Mouse (Mus musculus): ENCODE measurements at regions not wholly inside any gene's neighbourhood (a gene's known extent, or its start where the extent isn't known, plus 50 kb on each side); places are given as distances from the start of the nearest gene placed in this dataset.

DNA sequence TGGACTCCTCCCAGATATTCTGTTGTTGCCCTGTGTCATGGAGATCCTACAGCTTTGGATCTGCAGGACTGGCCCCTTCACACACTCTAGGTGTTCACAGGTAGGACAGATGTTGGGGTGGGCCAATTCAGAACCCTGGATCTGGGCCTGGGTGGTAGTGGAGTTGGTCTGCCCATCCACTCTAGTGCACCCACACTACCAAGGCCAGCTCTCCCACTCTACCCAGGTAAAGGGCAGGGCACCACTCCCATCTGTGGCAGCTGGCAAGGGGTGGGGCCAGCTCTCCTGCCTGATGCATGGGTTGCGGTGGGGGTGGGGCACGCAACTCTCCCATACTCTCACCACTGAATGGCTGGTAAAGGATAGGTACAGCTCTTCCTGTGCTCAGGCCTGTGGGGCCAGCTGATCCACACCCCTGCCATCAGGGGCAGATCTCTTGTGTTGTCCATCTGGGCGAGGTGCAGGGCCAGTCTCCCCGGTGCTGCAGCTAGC lies 76.5 kb downstream of the Gja1 start:
- in situ Hi-C loops (cut with MboI, MseI) = no loop called here

DNA sequence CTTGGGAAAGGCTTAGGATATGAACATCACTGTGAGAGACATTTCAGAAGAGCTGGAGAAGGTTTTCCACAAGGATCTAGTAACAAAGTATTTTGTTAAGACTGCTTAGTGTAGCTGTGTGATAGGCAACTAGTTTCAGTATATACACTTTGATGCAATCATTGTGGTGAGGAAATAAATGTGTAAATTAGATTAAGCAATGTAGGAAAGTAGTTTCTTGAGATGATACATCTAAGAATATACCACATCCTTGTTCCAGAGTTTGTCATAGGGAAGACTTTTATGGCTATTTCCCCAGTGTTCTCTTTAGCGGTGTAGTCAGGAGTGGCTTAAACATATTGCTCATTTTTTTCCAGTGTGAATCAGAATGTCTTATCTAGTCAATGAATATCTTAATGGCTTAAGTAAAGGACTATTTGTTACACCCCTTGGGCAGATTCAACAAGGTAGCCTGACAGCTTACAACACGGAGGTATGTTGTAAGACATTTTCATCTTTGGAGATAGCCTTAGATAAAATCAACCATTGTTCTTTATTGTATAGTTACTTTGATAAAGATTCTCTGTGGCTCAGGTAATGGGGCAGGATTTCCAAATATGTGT lies 78.8 kb downstream of the Gja1 start:
- in situ Hi-C loops (cut with MboI, MseI) = no loop called here

DNA sequence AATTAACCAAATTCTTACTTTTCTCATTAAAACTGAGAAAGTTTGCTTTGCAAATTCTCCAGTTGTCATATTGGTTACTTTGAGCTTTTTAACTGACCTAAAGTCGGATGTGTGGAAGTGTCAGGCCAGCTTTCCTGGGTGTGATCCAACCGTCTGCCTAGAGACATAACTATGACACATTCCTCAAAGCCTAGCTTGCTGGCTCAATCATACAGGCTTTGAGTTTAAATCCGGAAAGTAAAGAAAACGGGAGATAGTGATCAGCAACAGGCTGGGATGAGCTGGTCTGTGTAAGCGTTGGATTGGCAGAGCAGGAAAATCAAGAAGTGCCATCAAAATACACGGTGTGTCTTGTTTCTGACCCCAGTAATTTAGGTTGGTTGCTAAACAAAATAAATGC lies 91.4 kb downstream of the Gja1 start:
- in situ Hi-C loops (cut with MboI, MseI) = no loop called here

DNA sequence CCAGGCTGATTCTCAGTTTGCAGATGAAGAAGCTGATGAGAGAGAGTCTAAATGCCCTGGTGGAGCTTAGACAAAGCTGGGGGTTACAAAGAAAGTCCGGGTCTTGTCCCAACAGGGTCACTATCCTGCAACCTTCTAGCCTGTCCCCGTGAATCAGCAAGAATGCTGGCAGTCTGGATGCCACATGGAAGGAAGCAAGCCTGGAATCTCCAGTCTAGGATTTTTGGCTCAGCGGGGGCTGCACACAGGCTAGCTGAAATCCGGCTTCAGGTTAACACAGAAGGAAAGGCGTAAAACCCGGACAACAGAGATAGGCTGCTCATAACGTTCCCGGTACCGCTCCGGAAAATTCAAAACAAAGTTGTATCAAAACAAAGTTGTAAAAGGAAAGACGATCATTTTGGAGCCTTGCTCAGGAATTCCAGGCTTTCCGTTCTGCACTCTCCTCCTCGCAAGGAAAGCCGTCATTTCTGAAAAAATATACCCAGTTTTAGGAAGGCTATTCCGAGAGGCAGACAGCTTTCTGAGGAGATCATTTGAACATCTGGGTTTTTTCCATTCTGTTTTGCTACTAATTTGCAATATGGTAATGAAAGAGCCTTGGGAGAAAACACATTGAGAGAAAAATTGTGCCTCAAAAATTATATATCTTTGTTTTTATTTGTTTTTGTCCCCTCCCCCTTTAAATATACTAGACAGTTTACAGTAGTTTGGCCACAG lies 92.0 kb downstream of the Gja1 start:
- in situ Hi-C loops (cut with MboI, MseI) = no loop called here

DNA sequence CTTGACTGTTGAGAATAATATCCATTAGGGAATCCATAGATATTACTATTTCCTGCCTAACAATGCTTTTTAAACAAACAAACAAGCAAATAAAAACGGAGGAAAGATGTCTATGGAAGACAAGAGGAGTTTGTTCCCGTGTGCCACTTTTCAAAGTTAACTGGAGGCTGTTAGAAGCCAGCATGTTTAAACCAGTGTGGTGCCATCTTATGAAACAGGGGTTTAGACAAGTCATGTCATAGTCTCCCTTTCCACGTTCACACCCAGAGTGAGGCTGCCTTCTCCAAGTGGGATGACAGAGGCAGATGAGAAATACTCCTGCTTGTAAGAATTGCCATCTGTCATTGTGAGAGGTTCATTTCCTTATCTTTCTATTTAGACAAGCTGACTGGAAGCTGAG lies 92.8 kb downstream of the Gja1 start:
- in situ Hi-C loops (cut with MboI, MseI) = no loop called here

DNA sequence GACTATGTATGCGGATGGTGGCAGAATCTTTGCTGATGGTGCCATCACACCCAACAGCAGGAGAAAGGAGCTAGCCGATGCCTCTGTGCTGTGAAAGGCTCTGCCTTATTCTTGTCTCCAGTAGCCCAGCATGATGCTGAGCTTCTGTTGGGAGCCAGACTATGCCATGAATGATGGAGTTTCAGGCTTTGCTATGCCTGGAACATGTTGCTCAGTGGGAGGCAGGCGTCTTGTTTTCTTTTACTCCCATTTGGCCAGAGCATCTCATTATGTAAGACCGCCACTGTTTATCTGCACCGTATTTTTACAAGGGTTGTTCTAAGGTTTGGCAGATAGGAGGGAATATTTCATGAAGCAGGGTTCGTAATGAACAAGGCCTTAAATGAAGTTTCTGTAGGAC lies 97.8 kb downstream of the Gja1 start:
- in situ Hi-C loops (cut with MboI, MseI) = loop anchor here (25.0 kb wide), 1 partner anchor 1337 kb away; no protein-coding TSS in a partner anchor

DNA sequence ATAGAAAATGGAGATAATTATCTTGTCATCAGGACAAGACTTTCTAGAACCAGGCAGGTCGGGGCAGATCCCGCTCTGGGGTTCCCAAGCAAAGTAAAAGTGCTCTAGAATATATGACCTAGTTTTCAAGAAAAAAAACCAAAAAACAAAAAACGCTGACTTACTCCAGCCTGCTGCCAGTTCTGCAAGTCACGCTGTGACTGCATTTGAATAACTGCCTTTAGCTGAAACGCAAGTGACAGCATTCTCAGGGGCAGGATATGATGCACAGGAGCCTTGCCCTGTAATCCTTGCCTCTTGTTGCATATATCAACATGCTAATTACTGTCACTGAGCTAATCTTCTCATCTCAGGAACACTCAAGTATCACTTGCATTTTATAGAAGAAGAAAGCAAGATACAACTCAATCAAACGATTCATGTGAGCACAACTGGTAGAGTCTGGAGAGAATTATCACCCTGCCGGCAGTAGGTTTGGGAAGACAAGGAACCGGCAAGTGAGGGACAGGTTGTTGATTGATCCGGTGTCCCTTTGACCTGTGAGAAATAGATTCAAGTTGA lies 105.1 kb downstream of the Gja1 start:
- in situ Hi-C loops (cut with MboI, MseI) = loop anchor here (5.0 to 25.0 kb wide), 2 partner anchors 85 to 1330 kb away; no protein-coding TSS in a partner anchor

DNA sequence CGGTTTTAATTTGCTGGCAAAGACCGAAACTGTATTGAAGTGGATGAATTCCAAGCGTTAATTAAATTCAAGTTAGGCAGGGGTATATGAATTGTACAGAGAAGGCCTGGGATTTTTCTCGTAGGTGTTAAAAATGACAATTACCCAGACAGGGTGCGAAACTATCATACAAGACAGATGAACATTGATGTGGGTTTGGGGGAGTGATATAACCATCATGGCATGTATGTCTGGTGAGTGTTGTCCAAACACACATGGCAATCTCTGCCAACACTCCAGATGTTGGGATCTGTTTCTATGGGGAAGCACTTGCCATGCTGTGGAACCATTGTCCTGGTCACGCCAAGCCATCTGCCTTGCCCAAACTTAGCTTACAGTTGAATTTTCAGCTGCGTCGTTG lies 107.8 kb downstream of the Gja1 start:
- in situ Hi-C loops (cut with MboI, MseI) = loop anchor here (5.0 to 25.0 kb wide), 2 partner anchors 88 to 1327 kb away; no protein-coding TSS in a partner anchor

DNA sequence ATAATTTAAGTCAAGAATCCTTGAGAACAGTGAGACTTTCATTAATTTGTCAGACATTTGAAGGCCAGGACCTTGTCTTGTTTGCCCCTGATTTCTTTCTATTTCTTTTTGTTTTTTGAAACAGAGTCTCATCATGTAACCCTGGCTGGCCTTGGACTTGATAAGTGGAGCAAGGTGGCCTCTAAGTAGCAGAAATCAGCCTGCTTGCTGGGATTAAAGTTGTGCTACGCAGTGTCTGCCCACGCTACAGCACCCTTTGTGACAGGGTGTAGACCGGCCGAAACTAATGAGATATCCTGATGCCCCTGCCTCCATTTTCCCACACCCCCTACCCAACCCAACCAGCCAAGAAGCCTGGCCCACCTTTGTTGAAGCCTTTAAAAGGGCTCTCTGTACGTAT lies 108.6 kb downstream of the Gja1 start:
- in situ Hi-C loops (cut with MboI, MseI) = loop anchor here (25.0 kb wide), 1 partner anchor 1327 kb away; no protein-coding TSS in a partner anchor

DNA sequence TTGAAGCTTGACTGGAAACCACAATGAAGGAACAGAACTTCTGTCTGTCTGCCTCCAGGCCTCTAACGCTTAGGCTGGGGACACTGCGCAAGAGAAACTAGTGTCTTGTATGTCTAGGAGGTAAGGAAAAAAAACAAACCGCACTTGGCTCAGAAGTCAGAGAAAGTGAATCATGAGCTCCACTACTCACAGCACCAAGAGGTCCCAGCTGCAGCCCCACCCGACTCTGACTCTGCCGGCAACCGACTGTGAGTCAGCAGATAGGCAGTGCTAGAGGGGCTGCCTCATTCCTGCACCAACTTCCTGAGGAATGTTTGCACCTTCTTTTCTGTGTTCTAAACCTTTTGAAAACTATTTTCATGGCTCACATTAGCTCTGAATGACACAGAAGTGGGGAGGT lies 109.5 kb downstream of the Gja1 start:
- in situ Hi-C loops (cut with MboI, MseI) = loop anchor here (25.0 kb wide), 1 partner anchor 1326 kb away; no protein-coding TSS in a partner anchor

DNA sequence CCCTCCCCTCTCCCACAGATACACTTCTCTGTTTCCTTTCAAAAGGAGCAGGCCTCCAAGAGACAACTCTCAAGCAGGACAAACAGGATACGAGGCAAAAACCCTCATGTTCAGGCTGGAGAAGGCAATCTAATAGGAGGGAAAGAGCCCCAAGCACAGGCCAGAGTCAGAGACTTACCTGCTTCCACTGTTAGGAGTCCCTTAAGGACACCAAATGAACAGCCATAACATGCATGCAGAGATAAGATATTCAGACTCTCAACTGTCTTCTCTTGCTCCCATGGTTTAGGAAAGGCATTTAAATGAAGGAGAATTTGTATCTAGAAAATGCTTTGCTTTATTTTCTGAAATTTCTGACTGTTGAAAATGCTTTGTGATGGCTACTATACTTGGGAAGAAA lies 116.3 kb downstream of the Gja1 start:
- in situ Hi-C loops (cut with MboI, MseI) = loop anchor here (25.0 kb wide), 1 partner anchor 1319 kb away; no protein-coding TSS in a partner anchor

DNA sequence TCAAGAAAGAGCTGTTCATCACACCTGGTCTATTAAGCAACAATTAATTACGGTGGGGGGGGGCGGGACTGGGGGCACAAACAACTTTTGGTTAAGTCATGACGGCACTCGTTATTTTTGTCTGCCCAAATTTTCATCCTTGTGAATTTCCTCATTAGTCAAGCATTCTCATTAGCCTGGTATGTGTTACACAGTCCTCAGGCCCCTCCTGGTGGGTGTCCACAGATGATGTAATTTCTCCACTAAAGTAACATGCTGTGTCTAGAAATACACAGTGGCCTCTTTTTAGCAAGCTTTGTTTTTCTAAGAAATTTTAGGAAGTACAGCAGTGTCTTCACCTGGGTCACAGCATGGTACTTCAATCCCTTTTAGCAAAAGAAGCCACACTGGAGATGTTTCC lies 118.2 kb downstream of the Gja1 start:
- in situ Hi-C loops (cut with MboI, MseI) = loop anchor here (25.0 kb wide), 1 partner anchor 1317 kb away; no protein-coding TSS in a partner anchor

DNA sequence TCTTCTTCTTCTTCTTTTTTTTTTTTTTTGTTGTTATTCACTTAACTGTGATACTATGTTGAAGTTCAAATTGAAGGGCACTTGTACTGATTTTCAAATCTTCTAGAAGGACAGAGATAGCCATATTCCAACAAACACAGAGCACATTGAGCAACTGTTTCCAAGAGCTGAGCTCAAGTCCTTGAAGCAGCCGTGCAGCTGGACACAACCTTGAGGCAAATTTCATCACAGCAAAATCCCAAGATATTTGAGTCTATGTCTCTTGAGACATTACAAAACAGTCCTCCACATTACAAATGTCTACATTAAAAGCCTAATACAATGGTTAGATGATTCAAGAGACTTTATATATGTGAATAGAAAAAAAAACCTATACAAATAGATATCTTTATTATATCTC lies 141.9 kb downstream of the Gja1 start:
- in situ Hi-C loops (cut with MboI, MseI) = no loop called here

DNA sequence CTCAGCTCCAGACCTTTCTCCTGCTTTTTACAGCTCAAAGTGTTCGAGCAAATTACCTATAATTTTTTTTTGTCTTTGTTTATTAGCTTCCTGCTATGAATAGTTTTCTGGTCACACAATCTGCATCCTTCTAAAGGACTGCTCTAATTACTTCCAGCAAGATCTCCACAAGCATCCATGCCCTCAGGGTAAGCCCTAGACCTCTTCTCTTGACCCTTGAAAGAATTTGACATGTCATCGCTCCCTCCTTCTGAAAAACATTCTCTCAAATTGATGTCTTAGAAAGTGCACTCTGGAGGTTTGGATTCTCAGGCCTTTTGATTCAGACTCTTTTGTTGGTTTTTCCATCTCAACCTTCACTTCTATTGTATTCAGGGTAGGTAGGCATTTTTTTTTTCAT lies 148.7 kb downstream of the Gja1 start:
- in situ Hi-C loops (cut with MboI, MseI) = no loop called here

DNA sequence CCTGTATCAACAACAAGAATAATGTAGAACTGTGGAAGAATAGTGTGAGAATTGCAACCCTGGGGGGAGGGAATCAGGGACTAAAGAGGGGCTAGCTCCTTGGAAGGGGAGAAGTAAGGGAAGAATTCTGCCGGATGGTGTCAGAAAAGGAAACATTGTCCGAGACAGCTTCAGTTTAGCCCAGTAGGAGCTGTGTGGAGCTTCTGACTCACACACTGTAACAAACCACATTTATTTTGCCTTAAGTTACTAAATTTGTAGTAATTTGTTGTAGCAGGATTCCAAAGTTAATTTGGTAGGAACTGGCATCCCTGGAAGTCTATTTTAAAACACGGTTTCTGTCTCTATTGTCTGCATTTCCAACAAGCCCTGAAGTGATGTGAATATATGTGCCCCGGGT lies 160.0 kb downstream of the Gja1 start:
- in situ Hi-C loops (cut with MboI, MseI) = no loop called here

DNA sequence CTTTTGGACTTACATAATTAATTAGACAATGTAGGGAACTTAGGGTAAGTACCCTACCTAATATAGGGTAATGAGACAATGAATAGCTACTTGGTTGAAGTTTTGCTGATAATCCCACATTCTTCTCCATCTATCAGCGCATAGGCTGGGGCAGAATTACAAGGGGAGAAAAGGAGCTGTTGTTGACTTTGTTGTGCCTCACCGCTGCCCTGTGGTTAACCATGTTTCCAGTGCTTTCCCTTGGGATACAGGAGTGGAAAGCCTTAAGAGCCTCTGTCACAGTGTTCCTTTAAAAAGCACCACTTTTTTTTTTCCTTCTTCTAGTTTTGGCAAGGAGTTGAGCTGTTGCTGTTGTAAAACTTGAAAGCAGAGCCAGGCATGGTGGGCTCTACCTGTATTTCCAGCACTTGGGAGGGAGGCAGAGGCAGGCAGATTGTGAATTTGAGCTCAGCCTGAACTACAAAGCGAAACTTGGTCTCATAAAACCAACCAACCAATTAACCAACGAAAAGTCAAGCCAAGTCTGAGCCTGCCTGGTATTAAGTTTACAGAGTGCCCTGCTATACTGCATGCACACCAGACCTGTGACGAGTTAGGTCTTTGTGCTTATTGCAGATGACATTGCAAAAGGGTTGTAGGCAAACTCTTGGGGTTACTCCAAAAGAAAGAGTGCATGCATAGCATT lies 162.8 kb downstream of the Gja1 start:
- in situ Hi-C loops (cut with MboI, MseI) = loop anchor here (10.0 kb wide), 1 partner anchor 855 kb away; no protein-coding TSS in a partner anchor

DNA sequence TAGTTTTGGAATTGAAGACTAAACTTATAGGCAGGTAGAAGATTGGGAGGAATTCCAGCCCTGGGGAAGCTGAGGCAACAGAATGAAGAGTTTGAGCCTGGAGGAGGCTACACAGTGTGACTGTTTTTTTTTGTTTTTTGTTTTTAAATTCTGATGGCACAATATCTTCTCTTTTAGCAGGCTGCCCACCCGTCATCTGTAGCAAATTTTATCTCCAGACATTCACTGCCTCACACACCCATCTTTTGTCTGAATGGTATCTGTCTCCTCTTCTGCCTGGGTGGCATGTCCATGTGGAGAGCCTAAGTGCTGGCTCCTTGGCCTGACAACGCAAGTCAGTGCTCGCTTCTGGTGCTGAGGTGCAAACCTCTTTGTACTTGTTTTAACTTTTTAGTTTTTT lies 165.0 kb downstream of the Gja1 start:
- in situ Hi-C loops (cut with MboI, MseI) = loop anchor here (10.0 kb wide), 1 partner anchor 857 kb away; no protein-coding TSS in a partner anchor

DNA sequence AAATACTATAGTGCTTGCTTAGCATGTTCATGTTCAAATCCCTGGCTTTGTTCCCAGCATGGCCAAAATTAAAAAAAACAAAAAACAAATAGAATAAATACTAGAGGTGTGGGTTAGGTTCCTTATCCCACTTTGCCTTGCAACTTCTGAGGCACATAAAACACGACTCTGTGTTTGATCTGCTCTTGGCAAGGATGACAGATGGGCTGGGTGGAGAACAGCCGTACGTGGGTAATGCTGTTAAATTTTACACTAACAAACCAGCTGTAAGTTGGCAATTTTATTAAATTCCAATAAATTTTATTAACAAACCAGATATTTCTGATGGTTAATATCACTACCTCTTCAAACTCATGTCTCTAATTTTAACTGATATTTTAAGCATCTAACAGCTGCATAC lies 168.9 kb downstream of the Gja1 start:
- in situ Hi-C loops (cut with MboI, MseI) = loop anchor here (10.0 kb wide), 1 partner anchor 861 kb away; no protein-coding TSS in a partner anchor

DNA sequence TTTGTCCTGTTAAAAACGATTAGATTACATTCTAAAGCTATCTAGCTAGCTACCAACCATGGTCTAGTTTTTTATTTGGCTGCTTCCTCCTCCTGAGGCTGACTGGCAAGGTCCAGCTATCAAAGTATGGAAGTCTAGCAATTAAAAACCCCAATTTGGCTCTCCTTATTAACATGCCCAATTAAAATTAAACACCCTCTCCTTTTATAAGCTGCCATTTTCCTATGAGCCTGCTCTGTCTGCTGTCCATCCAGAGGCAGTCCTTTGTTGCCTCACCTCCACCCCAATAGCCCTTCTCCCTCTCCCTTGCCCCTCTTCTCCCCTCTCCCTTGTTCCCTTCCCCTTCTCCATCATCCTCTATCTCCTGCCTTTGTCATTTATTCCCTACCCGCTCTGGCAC lies 169.7 kb downstream of the Gja1 start:
- in situ Hi-C loops (cut with MboI, MseI) = loop anchor here (10.0 kb wide), 1 partner anchor 862 kb away; no protein-coding TSS in a partner anchor

DNA sequence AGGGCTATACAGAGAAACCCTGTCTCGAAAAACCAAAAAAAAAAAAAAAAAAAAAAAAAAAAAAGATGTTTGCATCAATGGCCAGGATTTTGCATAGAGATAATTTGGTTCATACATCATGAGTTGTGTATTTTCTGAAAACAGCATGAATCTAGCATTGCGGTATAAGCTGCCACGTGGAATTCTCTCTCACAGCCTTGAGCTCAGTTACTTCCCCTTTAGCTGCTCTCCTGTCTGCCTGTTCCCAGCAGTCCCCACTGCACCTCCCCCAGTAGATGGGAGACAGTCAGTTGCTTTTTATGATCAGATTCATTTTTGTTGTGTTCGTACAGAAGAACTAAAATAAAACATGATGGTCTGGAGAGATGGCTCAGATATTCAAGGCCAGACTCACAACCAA lies 170.7 kb downstream of the Gja1 start:
- in situ Hi-C loops (cut with MboI, MseI) = loop anchor here (10.0 kb wide), 1 partner anchor 863 kb away; no protein-coding TSS in a partner anchor

DNA sequence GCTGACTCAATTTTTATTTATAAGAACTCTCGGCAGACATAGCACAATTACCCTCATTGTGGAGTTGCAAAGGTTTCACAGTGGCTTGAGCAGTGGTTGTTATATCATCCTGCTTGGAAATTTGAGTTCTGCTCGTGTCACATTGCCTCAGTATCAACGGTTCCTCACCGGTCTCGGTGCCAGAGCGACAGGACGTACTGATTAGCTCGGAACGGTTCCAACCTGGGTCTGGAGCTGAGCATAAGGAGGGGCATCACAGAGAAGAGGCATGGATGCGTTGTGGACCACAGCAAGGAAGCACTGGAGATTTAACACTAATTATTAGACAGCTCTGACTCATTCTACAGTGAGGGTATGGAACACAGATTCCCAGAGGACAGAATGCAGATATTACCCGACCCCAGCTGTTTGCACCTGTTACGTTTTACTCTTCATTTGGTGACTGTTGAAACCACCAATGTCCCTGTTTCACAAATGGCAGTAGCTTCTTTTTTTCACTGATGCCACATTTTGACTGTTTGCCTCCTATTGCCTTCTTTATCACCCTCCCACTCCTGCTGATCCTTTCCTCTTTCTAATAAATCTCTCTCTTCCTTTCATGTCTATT lies 189.8 kb downstream of the Gja1 start:
- in situ Hi-C loops (cut with MboI, MseI) = no loop called here

Data from regulatory T cell (primary cell).